Mouse (Mus musculus) adrenal gland, postnatal 25 days (tissue): ENCODE data around the gene Ntm. TPM values are rescaled to one million over a fixed set of nuclear protein-coding genes. Genes with fewer than 3 reads are reported as not detected.

Source experiments
- DNase-seq: peaks from one replicate; pipeline ENCODE4 v3.0.0; 2021; ENCODE audit warnings: mixed read lengths
- total RNA-seq: library from RNA; stranded (reverse); gene quantifications from 2 replicates; pipeline ENCODE4 v1.2.3, GENCODE M21; 2021

Gene Ntm
- total RNA-seq, 1 experiment from 2014 or later = 0.94 TPM

- no peak for DNase-seq
These were observed 946.1 kb downstream of the Ntm start for GRCm38 (mm10) chr9:29016879-29017278.

- DNase-seq = no peak
These were observed 949.1 kb downstream of the Ntm start for GRCm38 (mm10) chr9:29013881-29014280.

GRCm38 (mm10) chr9:29012541-29012940 lies 950.4 kb downstream of the Ntm start:
- no peak for DNase-seq

GRCm38 (mm10) chr9:29011476-29011875 lies 951.5 kb downstream of the Ntm start:
- no peak for DNase-seq

- no peak for DNase-seq
These were observed 958.4 kb downstream of the Ntm start for GRCm38 (mm10) chr9:29004534-29004933.

GRCm38 (mm10) chr9:28999951-29000351 lies 963.0 kb downstream of the Ntm start:
- DNase-seq = no peak

- no peak for DNase-seq
These were observed 985.7 kb downstream of the Ntm start for GRCm38 (mm10) chr9:28977275-28977674.

- DNase-seq = no peak
These were observed 993.5 kb downstream of the Ntm start for GRCm38 (mm10) chr9:28969455-28969854.
